Comparison of ENCODE assay signal across 7 mouse cellular contexts in genomic region chr9:42688143-42688542, GRCm38 (mm10).
DNase-seq lines count a peak whose midpoint lies in the region; ATAC-seq and TF ChIP-seq lines count a peak whose summit lies in the region.

No protein-coding gene starts in this region.

- DNase-seq in B cell, adult 2 months: peak; percentile 60 to 71
- peak; percentile 8 for DNase-seq in c-Kit-positive CD71-positive TER-119-negative erythroid progenitor cells, embryonic 14.5 days (ENCODE audit: low read depth)
- DNase-seq in gastrocnemius, adult 2 months: peak; percentile 67
- peak in 1 of 2 experiments; percentile 75 for DNase-seq in layer of hippocampus, adult 2 months (ENCODE audit: low spot score in 2 of 2)
- DNase-seq in splenic B cell, adult 2 months (ENCODE audit: low read depth, low spot score): peak; percentile 42

- peaks cover 3% of the 10 kb centered on the region for H3K4me1 ChIP-seq in E14TG2a.4 (replicated peaks; ENCODE audit: low read depth, low read length)

- peak; percentile 98 for TF ChIP-seq CTCF in E14TG2a.4 (conservative IDR thresholded peaks at IDR 0.05; ENCODE audit: low read length)
- TF ChIP-seq CTCF in gastrocnemius, adult 2 months (IDR thresholded peaks at IDR 0.05): peak; percentile 95
- TF ChIP-seq CTCF in layer of hippocampus, adult 2 months (conservative IDR thresholded peaks at IDR 0.05): peak; percentile 94

- no peak overlapping the region for H3K27ac ChIP-seq in gastrocnemius, adult 2 months
- H3K27ac ChIP-seq in layer of hippocampus, adult 2 months: no peak overlapping the region

- intact Hi-C loops in gastrocnemius, adult 2 months (cut with DNase I): loop anchor here (1.0 to 5.0 kb wide), 2 partner anchors 99 to 256 kb away; partner anchors contain the start of gene Grik4

- no peaks in the 10 kb centered on the region for H3K36me3 ChIP-seq in E14TG2a.4 (ENCODE audit: insufficient read depth, low read length)
- no peaks in the 10 kb centered on the region for H3K36me3 ChIP-seq in splenic B cell, adult 2 months (ENCODE audit: control insufficient read depth, insufficient read depth, low read length, poor library complexity, severe bottlenecking)

- no peaks in the 10 kb centered on the region for H3K9me3 ChIP-seq in E14TG2a.4 (ENCODE audit: low read length)

- H3K4me3 ChIP-seq in E14TG2a.4 (replicated peaks; ENCODE audit: low read length): no peak overlapping the region
- H3K4me3 ChIP-seq in gastrocnemius, adult 2 months: no peak overlapping the region
- H3K4me3 ChIP-seq in layer of hippocampus, adult 2 months: no peak overlapping the region

- H3K27me3 ChIP-seq in E14TG2a.4 (ENCODE audit: insufficient read depth, low read length): peaks cover 11% of the 10 kb centered on the region
- H3K27me3 ChIP-seq in splenic B cell, adult 2 months (ENCODE audit: control insufficient read depth, insufficient read depth, low read length, poor library complexity, severe bottlenecking): no peaks in the 10 kb centered on the region; the same call in 1 of the 2 replicates

- 0 out of 2 replicates have a peak, but pooled peaks have one; percentile 34 for ATAC-seq in megakaryocyte progenitor cell, adult 5-6 weeks (replicated peaks; ENCODE audit: poor library complexity)
